Comparison of ENCODE assay signal across 8 mouse cellular contexts in genomic region chr3:137560851-137561449, GRCm38 (mm10).
DNase-seq lines count a peak whose midpoint lies in the region; ATAC-seq and TF ChIP-seq lines count a peak whose summit lies in the region.
"Had no signal": no experiment of that assay in that cellular context is flagged by ENCODE, and none has a peak within 500 bp of the region (broad histone marks: within the 10 kb centered on the region; RNA-seq: fewer than 3 reads in every experiment).

No protein-coding gene starts in this region.

- DNase-seq in liver, adult 2 months (ENCODE audit: extremely low read depth, low read depth, low spot score) = peak; percentile 18
- DNase-seq in liver, postnatal 0 days = no peak
- peak; percentile 28 to 38 for DNase-seq in layer of hippocampus, postnatal 25 days (ENCODE audit: extremely low spot score in 1 of 2, low spot score in 1 of 2)
- DNase-seq in right cerebral cortex, postnatal 4 days = peak; percentile 20
- DNase-seq in lung, postnatal 36 days = no peak

- H3K27ac ChIP-seq in liver, adult 2 months (replicated peaks; ENCODE audit: insufficient read depth, low read depth, low read length) = no peak overlapping the region
- H3K27ac ChIP-seq in liver, postnatal 0 days (ENCODE audit: low read depth) = no peak overlapping the region
- H3K27ac ChIP-seq in embryonic facial prominence, embryonic 15.5 days (replicated peaks) = peak overlapping the region; percentile 69
- no peak overlapping the region for H3K27ac ChIP-seq in neural tube, embryonic 15.5 days (replicated peaks)
- H3K27ac ChIP-seq: liver, embryonic 14.5 days had no signal

- TF ChIP-seq EP300 in liver, postnatal 0 days (IDR thresholded peaks at IDR 0.05; ENCODE audit: low read depth) = no peak

- H3K9ac ChIP-seq in liver, adult 2 months (ENCODE audit: low read depth, low read length) = no peak overlapping the region
- no peak overlapping the region for H3K9ac ChIP-seq in liver, postnatal 0 days (replicated peaks)
- H3K9ac ChIP-seq in embryonic facial prominence, embryonic 15.5 days = no peak overlapping the region
- no peak overlapping the region for H3K9ac ChIP-seq in neural tube, embryonic 15.5 days (replicated peaks)
- H3K9ac ChIP-seq: liver, embryonic 14.5 days had no signal

- H3K9me3 ChIP-seq in liver, postnatal 0 days (ENCODE audit: low read length) = no peaks in the 10 kb centered on the region
- H3K9me3 ChIP-seq in embryonic facial prominence, embryonic 15.5 days (replicated peaks) = no peaks in the 10 kb centered on the region
- H3K9me3 ChIP-seq in neural tube, embryonic 15.5 days (replicated peaks) = no peaks in the 10 kb centered on the region

- no peaks in the 10 kb centered on the region for H3K79me2 ChIP-seq in liver, adult 2 months (ENCODE audit: control insufficient read depth, insufficient read depth, low read length)

- no peak for TF ChIP-seq POLR2A in liver, adult 2 months (IDR thresholded peaks at IDR 0.05; ENCODE audit: extremely low read depth, insufficient read depth, low read length)

- no peaks in the 10 kb centered on the region for H3K4me1 ChIP-seq in liver, adult 2 months (ENCODE audit: control insufficient read depth, insufficient read depth, low read length)
- no peaks in the 10 kb centered on the region for H3K4me1 ChIP-seq in liver, postnatal 0 days (ENCODE audit: insufficient read depth)
- peaks cover 16% of the 10 kb centered on the region for H3K4me1 ChIP-seq in embryonic facial prominence, embryonic 15.5 days
- H3K4me1 ChIP-seq in neural tube, embryonic 15.5 days = peaks cover 13% of the 10 kb centered on the region; the same call in 1 of the 2 replicates

- no peaks in the 10 kb centered on the region for H3K36me3 ChIP-seq in liver, adult 2 months (ENCODE audit: control insufficient read depth, insufficient read depth, low read length)
- no peaks in the 10 kb centered on the region for H3K36me3 ChIP-seq in liver, postnatal 0 days (replicated peaks; ENCODE audit: insufficient read depth, low read length)
- no peaks in the 10 kb centered on the region for H3K36me3 ChIP-seq in embryonic facial prominence, embryonic 15.5 days
- no peaks in the 10 kb centered on the region for H3K36me3 ChIP-seq in neural tube, embryonic 15.5 days

- WGBS in liver, adult 2 months = 66% methylated on average over 6 of the region's 6 CpGs
- WGBS in liver, postnatal 0 days (ENCODE audit: insufficient replicate concordance) = 74% methylated on average over 6 of the region's 6 CpGs
- 42% methylated on average over 6 of the region's 6 CpGs for WGBS in embryonic facial prominence, embryonic 15.5 days
- 46% methylated on average over 6 of the region's 6 CpGs for WGBS in neural tube, embryonic 15.5 days

- no peak overlapping the region for H3K4me2 ChIP-seq in liver, postnatal 0 days (ENCODE audit: low read depth, low read length)
- H3K4me2 ChIP-seq in embryonic facial prominence, embryonic 15.5 days (replicated peaks) = no peak overlapping the region
- no peak overlapping the region for H3K4me2 ChIP-seq in neural tube, embryonic 15.5 days

- TF ChIP-seq CTCF in liver, adult 2 months (IDR thresholded peaks at IDR 0.05; ENCODE audit: low read depth, low read length) = no peak
- no peak for TF ChIP-seq CTCF in liver, postnatal 0 days (IDR thresholded peaks at IDR 0.05; ENCODE audit: low read depth)

- no peaks in the 10 kb centered on the region for H3K27me3 ChIP-seq in liver, adult 2 months (ENCODE audit: control insufficient read depth, insufficient read depth, low read length)
- no peaks in the 10 kb centered on the region for H3K27me3 ChIP-seq in liver, postnatal 0 days (ENCODE audit: insufficient read depth, low read length)
- H3K27me3 ChIP-seq in embryonic facial prominence, embryonic 15.5 days = no peaks in the 10 kb centered on the region
- H3K27me3 ChIP-seq in neural tube, embryonic 15.5 days (replicated peaks) = no peaks in the 10 kb centered on the region

- H3K4me3 ChIP-seq in liver, adult 2 months (ENCODE audit: insufficient read depth, low read depth, low read length) = no peak overlapping the region
- H3K4me3 ChIP-seq in liver, postnatal 0 days (ENCODE audit: low read depth, low read length) = no peak overlapping the region
- no peak overlapping the region for H3K4me3 ChIP-seq in embryonic facial prominence, embryonic 15.5 days (replicated peaks)
- H3K4me3 ChIP-seq in neural tube, embryonic 15.5 days (replicated peaks) = no peak overlapping the region

- ATAC-seq in liver, postnatal 0 days = no peak
- peak; percentile 63; the same call in 1 of the 2 replicates for ATAC-seq in embryonic facial prominence, embryonic 15.5 days (ENCODE audit: insufficient number of reproducible peaks, low FRiP score, low TSS enrichment, low read depth)
- no peak; the same call in 1 of the 2 replicates for ATAC-seq in neural tube, embryonic 15.5 days (ENCODE audit: low FRiP score)

Comparison
In these comparisons a context has a peak if more than half of its experiments do, and no peak if none do; other contexts are left out.
1. DNase-seq: peak in liver, adult 2 months (single experiment), layer of hippocampus, postnatal 25 days (2 of 2) and right cerebral cortex, postnatal 4 days (single experiment); none in liver, postnatal 0 days (single experiment) and lung, postnatal 36 days (single experiment).